Mouse (Mus musculus) E14TG2a.4 (cell line): ENCODE results near the gene Dis3l2.

Experiments used
- CTCF ChIP-seq: conservative IDR thresholded peaks from 2 replicates; pipeline ENCODE4 v1.5.1; 2014; ENCODE audit warnings: low read length
- NANOG ChIP-seq: IDR thresholded peaks from 2 replicates; pipeline ENCODE4 v1.6.1; 2014; ENCODE audit warnings: borderline replicate concordance, low read length, mixed read lengths

DNA sequence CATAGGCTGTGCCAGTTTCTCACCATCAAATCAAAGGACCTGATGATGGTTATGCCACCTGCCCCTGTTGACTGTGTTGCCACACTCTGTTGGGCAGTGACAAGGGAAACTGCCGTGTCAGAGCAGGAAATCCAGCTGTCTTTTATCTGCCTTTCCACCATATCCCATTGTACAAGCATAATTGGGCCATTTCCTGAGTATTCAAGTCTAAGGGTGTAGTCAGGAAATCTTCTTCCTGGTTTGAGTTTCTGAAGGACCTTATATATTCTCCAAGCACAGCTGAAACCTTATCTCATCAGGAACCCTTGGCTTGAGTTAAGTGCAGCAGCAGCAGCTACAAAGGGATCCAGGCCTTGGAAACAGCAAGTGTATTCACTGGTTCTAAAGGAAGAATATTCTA is 155.3 kb downstream of the Dis3l2 start:
- TF ChIP-seq CTCF, result no peak
- peak; percentile 88 for TF ChIP-seq NANOG
